Mouse (Mus musculus) limb, embryonic 11.5 days (tissue): Measurements from ENCODE around the gene Krtap3-1. TPM values are rescaled to one million over a fixed set of nuclear protein-coding genes. Genes with fewer than 3 reads are reported as not detected.
"Not testable (repeated sequence)": the region's sequence is repeated elsewhere in the genome, so short reads cannot be mapped to it uniquely, and the experiment has no call there.

Experiments
- ATAC-seq: fragments of 200-750 bp; cut with Nextera tagmentation; 2 replicates; pipeline ENCODE4 v1.8.0; 2017; ENCODE audit warnings: low read depth; ENCODE audit not compliant: insufficient number of reproducible peaks, low FRiP score, low TSS enrichment
- DNase-seq: peaks from one replicate; pipeline ENCODE4 v3.0.0-alpha.2; 2015; ENCODE audit warnings: low spot score
- H3K27ac ChIP-seq: fragments of 300-500 bp; sonication (generic); replicated peaks from 2 replicates; pipeline ENCODE4 v1.5.1; 2014; ENCODE audit warnings: low read depth, mild to moderate bottlenecking, low read length
- H3K27me3 ChIP-seq: fragments of 300-500 bp; sonication (generic); 2 replicates; pipeline ENCODE4 v1.6.1; 2014; ENCODE audit warnings: mild to moderate bottlenecking, low read length, mixed read lengths; ENCODE audit not compliant: control insufficient read depth, insufficient read depth
- H3K36me3 ChIP-seq: fragments of 300-500 bp; sonication (generic); 2 replicates; pipeline ENCODE4 v1.6.1; 2014; ENCODE audit warnings: mild to moderate bottlenecking, low read length, moderate library complexity, mixed read lengths; ENCODE audit not compliant: control insufficient read depth, insufficient read depth
- H3K4me1 ChIP-seq: fragments of 300-500 bp; sonication (generic); 2 replicates; pipeline ENCODE4 v1.6.1; 2014; ENCODE audit warnings: low read length, mixed read lengths; ENCODE audit not compliant: control insufficient read depth, insufficient read depth
- H3K4me2 ChIP-seq: fragments of 300-500 bp; sonication (generic); 2 replicates; pipeline ENCODE4 v1.6.1; 2014; ENCODE audit warnings: low read depth, mild to moderate bottlenecking, moderate library complexity; ENCODE audit not compliant: severe bottlenecking
- H3K4me3 ChIP-seq: fragments of 300-500 bp; sonication (generic); 2 replicates; pipeline ENCODE4 v1.5.1; 2014; ENCODE audit warnings: low read depth, low read length
- H3K9ac ChIP-seq: fragments of 300-500 bp; sonication (generic); 2 replicates; pipeline ENCODE4 v1.6.1; 2014; ENCODE audit warnings: mild to moderate bottlenecking, low read length
- H3K9me3 ChIP-seq: fragments of 300-500 bp; sonication (generic); 2 replicates; pipeline ENCODE4 v1.6.1; 2016; ENCODE audit warnings: low read length; ENCODE audit not compliant: control insufficient read depth
- WGBS: fragments of 180-500 bp; shearing (Covaris S2); extraction: QIAGEN DNeasy Blood & Tissue Kit; methylation state at CpG from one replicate; pipeline ENCODE4 v1.1.7; 2014; 5-methylcytosine and 5-hydroxymethylcytosine counted together
- polyA plus RNA-seq: library from polyadenylated mRNA; unstranded; fragments of >200 nt; fragmentation: Nextera tagmentation; extraction: Ambion mirVana; gene quantifications from 2 replicates; pipeline ENCODE4 v1.2.1, GENCODE M21; 2014

Krtap3-1 gene
- not detected in 2 replicates for polyA plus RNA-seq

DNA sequence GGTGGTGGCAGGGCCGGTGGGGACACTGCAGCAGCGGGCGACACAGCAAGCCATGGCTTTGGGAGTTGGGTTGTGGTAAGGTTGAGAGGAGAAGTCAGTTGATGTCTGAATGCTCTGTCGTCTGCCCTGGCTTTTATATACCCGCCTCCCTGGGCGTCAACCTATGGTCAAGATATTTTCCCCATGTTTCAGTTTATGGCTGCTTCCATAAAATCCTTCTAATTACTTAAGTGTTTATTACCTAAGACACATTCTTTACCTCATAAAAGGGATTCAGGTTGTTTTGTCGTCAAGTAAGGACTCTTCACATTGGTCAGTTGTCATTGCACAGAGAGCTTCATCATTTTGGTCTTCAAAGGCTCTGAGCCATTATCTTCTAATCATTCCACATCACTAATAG, at the start of gene Krtap3-1:
Krtap3-1 (minus strand) TSS at position 101 of the 400 bp plus-strand sequence.
- no peak within 1 kb of the TSS for H3K4me3 ChIP-seq
- WGBS = 73% methylated on average over 7 of the region's 7 CpGs
- no peaks in the 10 kb centered on the region for H3K9me3 ChIP-seq
- H3K4me2 ChIP-seq = no peak within 1 kb of the TSS
- DNase-seq = no peak
- no peak for ATAC-seq
- no peak within 1 kb of the TSS for H3K27ac ChIP-seq
- no peaks in the 10 kb centered on the region for H3K27me3 ChIP-seq
- no peaks in the 10 kb centered on the region for H3K36me3 ChIP-seq
- H3K4me1 ChIP-seq = no peaks in the 10 kb centered on the region
- H3K9ac ChIP-seq = no peak within 1 kb of the TSS

DNA sequence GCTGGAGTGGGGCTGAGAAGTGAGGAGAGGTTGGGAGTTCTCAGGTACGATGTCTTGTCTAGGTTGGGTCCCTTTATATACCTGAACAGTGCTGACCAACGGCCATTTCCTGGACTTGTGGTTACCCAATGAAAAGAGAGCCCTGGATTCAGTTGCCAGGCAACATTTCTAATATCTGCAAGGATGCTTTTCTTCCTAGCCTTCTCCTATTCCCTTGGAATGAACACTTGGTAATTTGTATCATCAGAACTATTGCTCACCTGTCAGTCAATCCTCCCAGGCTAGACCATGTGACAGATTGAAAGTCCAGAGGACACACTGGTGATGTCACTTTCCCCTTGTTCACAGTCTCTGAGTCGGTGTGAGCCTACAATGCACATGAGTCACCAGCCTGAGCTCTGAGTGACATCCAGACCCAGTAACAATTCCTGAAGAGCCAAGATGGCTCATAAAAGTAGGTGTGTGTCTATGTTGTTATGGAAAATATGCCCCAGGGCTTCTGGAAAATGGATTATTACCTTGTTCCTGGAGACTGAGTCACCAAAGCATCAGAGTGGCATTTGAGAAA, 48.5 kb upstream of the Krtap3-1 start, which contains the start of gene Krtap2-4:
Krtap2-4 (minus strand) TSS at position 51 of the 568 bp plus-strand sequence.
- H3K4me1 ChIP-seq = no peaks in the 10 kb centered on the region
- H3K4me2 ChIP-seq = no peak within 1 kb of the TSS
- ATAC-seq (no peak), DNase-seq (no peak)
- no peak within 1 kb of the TSS for H3K9ac ChIP-seq
- 81% methylated on average over 3 of the region's 3 CpGs for WGBS
- H3K4me3 ChIP-seq = no peak within 1 kb of the TSS
- no peaks in the 10 kb centered on the region for H3K9me3 ChIP-seq
- no peaks in the 10 kb centered on the region for H3K27me3 ChIP-seq
- H3K36me3 ChIP-seq = no peaks in the 10 kb centered on the region
- no peak within 1 kb of the TSS for H3K27ac ChIP-seq

DNA sequence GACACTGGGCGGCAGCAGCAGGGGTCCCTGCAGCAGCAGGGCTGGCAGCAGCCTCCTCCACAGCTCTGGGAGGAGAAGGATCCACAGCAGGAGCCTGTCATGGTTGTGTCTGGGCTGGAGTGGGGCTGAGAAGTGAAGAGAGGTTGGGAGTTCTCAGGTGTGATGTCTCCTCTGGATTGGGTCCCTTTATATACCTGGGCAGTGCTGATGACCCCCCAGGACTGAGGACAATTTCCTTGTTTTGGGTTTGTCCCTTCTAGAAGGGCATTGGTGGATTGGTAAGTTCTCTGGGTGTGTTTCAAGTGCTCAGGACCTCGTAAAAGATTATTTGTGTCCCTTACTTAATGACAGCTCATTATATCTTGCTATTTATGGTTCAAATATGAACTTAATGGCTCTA, 43.7 kb upstream of the Krtap3-1 start, which contains the start of gene Gm11937:
Gm11937 (minus strand) TSS at position 101 of the 400 bp plus-strand sequence.
- not testable (repeated sequence) for H3K4me2 ChIP-seq, H3K27me3 ChIP-seq, H3K36me3 ChIP-seq, ATAC-seq, H3K27ac ChIP-seq, H3K4me3 ChIP-seq, DNase-seq, H3K9ac ChIP-seq, H3K9me3 ChIP-seq, H3K4me1 ChIP-seq
- WGBS = 54% methylated on average over 1 of the region's 2 CpGs

DNA sequence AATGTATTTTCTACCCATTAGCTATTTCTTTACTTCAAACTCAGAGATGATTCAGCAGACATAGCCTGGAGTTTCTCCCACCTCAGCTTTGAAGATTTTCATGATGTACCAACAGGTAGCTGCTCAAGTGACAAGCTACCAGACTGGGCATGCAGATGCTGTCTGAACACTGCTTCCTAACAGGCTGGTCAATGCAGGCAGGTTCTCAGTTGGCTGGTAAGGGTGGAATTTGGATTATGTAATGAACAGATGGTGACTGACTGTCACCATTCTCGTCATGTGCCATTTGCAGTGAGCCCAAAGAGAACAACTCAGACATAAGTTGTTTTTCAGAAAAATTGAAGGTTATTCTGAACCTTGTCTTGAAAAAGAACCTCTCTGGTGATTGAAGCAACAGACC, 42.7 kb upstream of the Krtap3-1 start:
- Histone ChIP-seq H3K27ac (no peak overlapping the region), H3K9ac (no peak overlapping the region), H3K27me3 (no peaks in the 10 kb centered on the region), H3K4me3 (no peak overlapping the region), H3K36me3 (no peaks in the 10 kb centered on the region), H3K4me2 (no peak overlapping the region), H3K4me1 (no peaks in the 10 kb centered on the region), H3K9me3 (no peaks in the 10 kb centered on the region)
- ATAC-seq (no peak), DNase-seq (no peak)
- WGBS = 70% methylated on average over 1 of the region's 1 CpGs

DNA sequence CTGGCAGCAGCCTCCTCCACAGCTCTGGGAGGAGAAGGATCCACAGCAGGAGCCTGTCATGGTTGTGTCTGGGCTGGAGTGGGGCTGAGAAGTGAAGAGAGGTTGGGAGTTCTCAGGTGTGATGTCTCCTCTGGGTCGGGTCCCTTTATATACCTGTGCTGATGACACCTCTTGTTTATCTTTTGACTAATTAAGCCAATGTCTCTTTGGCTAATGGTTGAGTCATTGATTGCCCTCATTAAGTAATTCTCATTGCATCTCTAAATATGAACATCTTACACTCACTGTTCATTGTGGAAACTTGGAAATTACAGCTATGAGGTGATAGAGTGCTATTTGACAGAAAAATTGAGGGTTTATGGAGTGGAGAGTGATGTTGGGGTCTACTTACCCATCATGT, 36.8 kb upstream of the Krtap3-1 start, which contains the start of gene Gm11938:
Gm11938 (minus strand) TSS at position 101 of the 400 bp plus-strand sequence.
- H3K9ac ChIP-seq, H3K27ac ChIP-seq, H3K4me2 ChIP-seq, DNase-seq, H3K9me3 ChIP-seq, H3K27me3 ChIP-seq, ATAC-seq, H3K36me3 ChIP-seq, H3K4me1 ChIP-seq, H3K4me3 ChIP-seq: not testable (repeated sequence)
- 45% methylated on average over 1 of the region's 1 CpGs for WGBS

DNA sequence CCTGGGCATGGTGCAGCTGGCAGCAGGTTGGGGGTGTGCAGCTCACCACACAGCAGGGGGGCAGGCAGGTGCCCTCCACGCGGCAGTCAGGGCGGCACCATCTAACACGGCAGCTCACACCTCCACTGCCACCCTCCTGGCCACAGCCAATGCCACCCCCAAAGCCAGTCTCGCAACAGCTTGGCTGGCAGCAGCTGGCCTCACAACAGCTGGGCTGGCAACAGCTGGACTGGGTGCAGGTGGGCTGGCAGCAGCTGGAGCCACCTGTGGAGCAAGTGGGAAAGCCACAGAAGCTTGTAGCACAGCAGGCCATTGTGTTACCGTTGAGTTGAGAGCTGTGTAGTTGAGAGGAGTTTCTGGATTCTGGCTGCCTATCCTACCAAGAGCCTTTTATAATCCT, 31.3 kb upstream of the Krtap3-1 start, which contains the start of gene Krtap9-3:
Krtap9-3 (minus strand) TSS at position 364 of the 400 bp plus-strand sequence.
- H3K4me2 ChIP-seq, DNase-seq, ATAC-seq, H3K36me3 ChIP-seq, H3K4me1 ChIP-seq, H3K27ac ChIP-seq, H3K9ac ChIP-seq, H3K9me3 ChIP-seq, H3K4me3 ChIP-seq, H3K27me3 ChIP-seq: not testable (repeated sequence)
- 80% methylated on average over 3 of the region's 6 CpGs for WGBS

DNA sequence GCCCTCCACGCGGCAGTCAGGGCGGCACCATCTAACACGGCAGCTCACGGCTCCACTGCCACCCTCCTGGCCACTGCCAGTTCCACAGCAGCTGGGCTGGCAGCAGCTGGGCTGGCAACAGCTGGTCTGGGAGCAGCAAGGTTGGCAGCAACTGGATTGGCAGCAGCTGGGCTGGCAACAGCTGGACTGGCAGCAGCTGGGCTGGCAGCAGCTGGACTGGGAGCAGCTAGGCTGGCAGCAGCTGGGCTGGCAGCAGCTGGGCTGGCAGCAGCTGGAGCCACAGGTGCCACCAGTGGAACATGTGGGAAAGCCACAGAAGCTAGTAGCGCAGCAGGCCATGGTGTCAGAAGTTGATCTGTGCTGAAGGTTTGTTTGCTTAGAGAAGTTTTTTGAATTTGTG, 24.6 kb upstream of the Krtap3-1 start, which contains the start of gene Krtap1-3:
Krtap1-3 (minus strand) TSS at position 359 of the 400 bp plus-strand sequence.
- Histone ChIP-seq H3K4me1 (no peaks in the 10 kb centered on the region), H3K9ac (no peak within 1 kb of the TSS), H3K4me3 (no peak within 1 kb of the TSS), H3K4me2 (no peak within 1 kb of the TSS), H3K36me3 (no peaks in the 10 kb centered on the region), H3K27me3 (no peaks in the 10 kb centered on the region), H3K9me3 (no peaks in the 10 kb centered on the region), H3K27ac (no peak within 1 kb of the TSS)
- 83% methylated on average over 6 of the region's 6 CpGs for WGBS
- ATAC-seq (no peak), DNase-seq (no peak)

DNA sequence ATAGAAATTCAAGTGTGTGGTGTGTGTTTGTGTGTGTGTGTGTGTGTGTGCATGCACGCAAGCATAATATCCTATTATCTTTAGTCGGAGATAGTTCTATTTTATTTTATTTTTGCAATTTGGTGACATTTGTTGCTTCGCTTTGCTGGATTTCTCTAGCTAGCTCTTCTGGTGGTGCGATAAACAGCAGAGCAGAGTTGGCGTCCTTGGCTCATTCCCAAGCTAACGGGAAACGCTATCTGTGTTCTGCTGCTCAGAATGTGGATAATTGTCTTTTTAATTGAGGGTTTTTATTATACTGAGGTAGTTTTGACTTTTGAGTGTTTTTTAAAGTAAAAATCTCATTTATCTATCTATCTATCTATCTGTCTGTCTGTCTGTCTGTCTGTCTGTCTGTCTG, 18.7 kb upstream of the Krtap3-1 start:
- no peak for DNase-seq
- Histone ChIP-seq H3K9ac (no peak overlapping the region), H3K4me1 (no peaks in the 10 kb centered on the region), H3K27me3 (no peaks in the 10 kb centered on the region), H3K27ac (no peak overlapping the region), H3K4me2 (no peak overlapping the region), H3K9me3 (no peaks in the 10 kb centered on the region), H3K36me3 (no peaks in the 10 kb centered on the region), H3K4me3 (no peak overlapping the region)
- ATAC-seq = no peak
- 89% methylated on average over 7 of the region's 7 CpGs for WGBS
